Mouse (Mus musculus): ENCODE measurements around the gene Alkbh3. TPM values are rescaled to one million over a fixed set of nuclear protein-coding genes. Genes with fewer than 3 reads are reported as not detected.

Gene Alkbh3
- polyA plus RNA-seq, 1 experiment from 2014 or later: 59.0 TPM

DNA sequence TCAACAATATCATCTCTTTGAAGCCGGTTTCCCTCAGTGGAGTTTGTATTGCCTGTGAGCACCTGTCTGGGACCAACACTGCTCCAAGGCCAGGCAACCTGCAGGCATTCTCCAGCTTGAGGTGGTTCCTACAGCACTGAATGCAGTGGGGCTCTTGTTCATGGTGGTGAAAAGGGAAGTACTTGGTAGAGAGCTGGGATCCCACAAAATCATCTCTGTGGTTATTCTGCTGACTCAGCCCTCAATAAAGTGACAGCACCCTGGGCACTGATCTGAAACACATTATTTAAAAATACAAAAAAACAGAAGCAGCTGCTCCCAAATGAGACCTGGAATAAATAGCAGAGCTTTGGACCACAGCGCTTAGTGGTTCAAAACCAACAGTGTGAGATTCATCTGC is 22.2 kb downstream of the Alkbh3 start:
- peaks cover 77% of the 10 kb centered on the region for H3K36me3 ChIP-seq

GRCm38 (mm10) chr2:93982457-93983235 is 28.0 kb downstream of the Alkbh3 start:
- no peaks in the 10 kb centered on the region for H3K27me3 ChIP-seq
- H3K9me3 ChIP-seq (replicated peaks): no peaks in the 10 kb centered on the region
- 84% methylated on average over 4 of the region's 4 CpGs for WGBS
- H3K36me3 ChIP-seq: peaks cover 62% of the 10 kb centered on the region
- no peak overlapping the region for H3K4me2 ChIP-seq (replicated peaks)
- no peak overlapping the region for H3K27ac ChIP-seq
- H3K4me3 ChIP-seq: no peak overlapping the region
- no peak for ATAC-seq (ENCODE audit: low FRiP score)
- no peak overlapping the region for H3K9ac ChIP-seq
- 0 out of 2 replicates have a peak, but pooled peaks cover under 1% of the 10 kb centered on the region for H3K4me1 ChIP-seq

More for the DNA sequence above, 22.2 kb downstream of the Alkbh3 start:
- Histone ChIP-seq H3K27me3 (no peaks in the 10 kb centered on the region), H3K4me1 (peaks cover 10% of the 10 kb centered on the region; the same call in 1 of the 2 replicates), H3K27ac (no peak overlapping the region), H3K4me3 (no peak overlapping the region), H3K9me3 (replicated peaks) (no peaks in the 10 kb centered on the region), H3K9ac (no peak overlapping the region), H3K4me2 (replicated peaks) (no peak overlapping the region)
- ATAC-seq (ENCODE audit: low FRiP score): no peak
- WGBS: 91% methylated on average over 2 of the region's 2 CpGs

DNA sequence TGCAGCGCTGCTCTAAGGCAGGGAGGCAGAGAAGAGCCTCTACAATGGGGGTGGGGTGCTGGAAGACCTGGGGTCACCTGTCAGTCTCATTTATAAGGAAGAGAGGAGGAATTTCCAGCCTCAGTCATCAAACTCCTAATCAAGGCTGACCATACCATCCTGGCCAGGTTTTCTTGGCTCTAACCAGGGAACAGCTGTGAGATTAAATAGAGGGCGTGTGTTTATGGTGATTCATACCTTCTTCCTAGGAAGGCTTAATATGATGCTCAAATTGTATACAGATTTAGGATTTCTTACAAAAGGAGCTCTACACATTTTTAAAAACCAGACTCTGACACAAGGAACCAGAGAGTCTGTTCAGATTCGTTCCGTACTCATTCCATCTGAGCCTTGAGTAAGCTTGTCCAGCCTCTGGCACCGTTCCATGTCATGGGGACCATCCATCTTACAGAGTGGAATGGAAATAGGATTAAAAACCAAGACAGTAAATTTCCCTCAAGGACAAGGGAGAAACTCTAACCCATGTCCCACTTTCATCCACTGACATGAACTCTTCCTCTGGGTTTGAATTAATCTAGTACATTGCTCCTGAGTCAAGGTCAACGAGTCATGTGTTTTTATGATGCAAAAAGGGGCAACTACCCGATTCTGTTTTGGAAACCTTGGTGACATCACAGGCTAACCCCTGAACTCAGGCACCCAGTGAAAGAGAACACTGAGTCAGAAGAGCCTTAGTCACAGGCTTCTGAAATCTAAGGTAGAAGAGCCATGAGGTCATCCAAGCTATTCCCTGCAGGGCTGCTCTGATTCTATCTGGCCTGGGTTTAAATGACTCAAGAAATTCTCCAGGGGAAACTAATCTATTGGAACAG is 31.1 kb downstream of the Alkbh3 start:
- no peak overlapping the region for H3K9ac ChIP-seq
- WGBS: 92% methylated on average over 7 of the region's 7 CpGs
- no peak for ATAC-seq (ENCODE audit: low FRiP score)
- no peaks in the 10 kb centered on the region for H3K9me3 ChIP-seq (replicated peaks)
- 0 out of 2 replicates have a peak, but pooled peaks cover 1% of the 10 kb centered on the region for H3K27me3 ChIP-seq
- H3K36me3 ChIP-seq: peaks cover 46% of the 10 kb centered on the region
- H3K4me2 ChIP-seq (replicated peaks): no peak overlapping the region
- peaks cover 24% of the 10 kb centered on the region for H3K4me1 ChIP-seq
- no peak overlapping the region for H3K4me3 ChIP-seq
- no peak overlapping the region for H3K27ac ChIP-seq

DNA sequence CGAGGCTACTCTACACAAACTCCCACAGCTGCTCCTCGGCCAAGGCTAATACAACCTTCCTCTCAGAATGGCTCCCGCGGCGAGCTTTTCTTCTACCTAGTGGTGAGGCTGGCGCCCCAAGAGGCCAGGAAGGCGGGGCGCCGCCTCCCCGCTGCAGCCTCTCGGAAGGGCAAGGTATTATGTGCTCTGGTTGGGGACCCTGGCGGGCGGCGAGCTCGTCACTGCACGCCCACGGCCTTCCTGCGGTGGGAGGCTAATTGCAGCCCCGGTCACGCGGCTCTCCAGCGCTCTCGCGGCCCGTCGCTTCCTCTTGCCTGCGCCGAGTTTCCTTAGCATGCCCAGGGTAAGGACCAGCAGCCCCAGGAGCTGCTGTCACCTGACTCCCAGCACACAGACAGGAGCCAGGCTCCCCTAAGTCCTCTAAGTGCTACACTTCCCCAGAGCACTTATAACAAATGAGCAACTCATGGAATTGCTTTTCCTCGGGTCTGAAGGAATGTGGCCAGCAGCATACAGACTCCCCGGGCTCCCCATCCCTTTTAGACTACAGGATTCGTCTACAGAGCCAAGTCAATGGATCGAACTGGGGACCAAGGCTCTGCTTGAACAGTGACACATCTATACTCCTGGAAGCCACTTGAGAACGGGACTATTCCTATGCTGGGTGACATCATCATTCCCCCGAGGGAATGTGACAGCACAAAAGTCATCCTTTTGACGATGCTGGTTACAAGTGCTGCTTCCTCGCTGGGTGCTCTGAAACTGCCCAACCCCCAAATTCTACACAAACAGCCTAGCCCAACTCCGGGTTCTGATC is 34.0 kb downstream of the Alkbh3 start:
- H3K27me3 ChIP-seq: peaks cover 11% of the 10 kb centered on the region; the same call in 1 of the 2 replicates
- WGBS: 3% methylated on average over 36 of the region's 37 CpGs
- H3K4me1 ChIP-seq: peaks cover 24% of the 10 kb centered on the region
- no peaks in the 10 kb centered on the region for H3K9me3 ChIP-seq (replicated peaks)
- peak overlapping the region; percentile 64 for H3K27ac ChIP-seq
- H3K4me3 ChIP-seq: peak overlapping the region; percentile 41
- peak overlapping the region; percentile 61 for H3K9ac ChIP-seq
- ATAC-seq (ENCODE audit: low FRiP score): peak; percentile 76
- peak overlapping the region; percentile 84 for H3K4me2 ChIP-seq (replicated peaks)
- peaks cover 29% of the 10 kb centered on the region for H3K36me3 ChIP-seq

GRCm38 (mm10) chr2:93975526-93976435 is 34.8 kb downstream of the Alkbh3 start:
- Histone ChIP-seq H3K27me3 (peaks cover 11% of the 10 kb centered on the region; the same call in 1 of the 2 replicates), H3K4me1 (peaks cover 24% of the 10 kb centered on the region), H3K36me3 (peaks cover 20% of the 10 kb centered on the region), H3K27ac (peak overlapping the region; percentile 64), H3K4me2 (replicated peaks) (peak overlapping the region; percentile 84), H3K9ac (peak overlapping the region; percentile 61), H3K4me3 (peak overlapping the region; percentile 41), H3K9me3 (replicated peaks) (no peaks in the 10 kb centered on the region)
- ATAC-seq (ENCODE audit: low FRiP score): peak; percentile 38
- 14% methylated on average over 21 of the region's 21 CpGs for WGBS

GRCm38 (mm10) chr2:93975041-93975440 is 35.6 kb downstream of the Alkbh3 start:
- peaks cover 11% of the 10 kb centered on the region; the same call in 1 of the 2 replicates for H3K27me3 ChIP-seq
- H3K4me1 ChIP-seq: peaks cover 24% of the 10 kb centered on the region
- H3K9ac ChIP-seq: no peak overlapping the region
- WGBS: 41% methylated on average over 7 of the region's 7 CpGs
- peaks cover 12% of the 10 kb centered on the region for H3K36me3 ChIP-seq
- H3K27ac ChIP-seq: no peak overlapping the region
- no peaks in the 10 kb centered on the region for H3K9me3 ChIP-seq (replicated peaks)
- H3K4me2 ChIP-seq (replicated peaks): no peak overlapping the region
- no peak for ATAC-seq (ENCODE audit: low FRiP score)
- no peak overlapping the region for H3K4me3 ChIP-seq

DNA sequence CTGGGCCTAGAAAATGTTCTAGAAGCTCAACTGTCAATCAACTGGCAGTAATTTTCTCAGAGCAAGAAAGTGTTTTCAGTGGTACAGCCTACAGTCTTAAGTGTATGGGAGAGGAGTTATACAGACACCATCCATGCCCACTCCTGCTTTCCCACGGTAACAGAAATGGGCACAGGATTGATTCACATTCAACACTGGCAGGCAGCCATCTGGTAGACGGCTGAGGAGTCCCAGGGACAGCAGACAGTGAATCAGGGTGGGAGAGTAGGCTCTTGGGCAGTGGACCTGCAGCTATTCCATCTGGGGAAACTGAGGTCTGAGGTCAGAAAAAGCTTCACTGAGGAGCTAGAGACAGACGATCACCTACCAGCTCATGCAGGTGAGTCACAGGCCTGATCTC is 39.0 kb downstream of the Alkbh3 start:
- WGBS: 71% methylated on average over 3 of the region's 3 CpGs
- Histone ChIP-seq H3K9ac (no peak overlapping the region), H3K36me3 (no peaks in the 10 kb centered on the region), H3K4me2 (replicated peaks) (no peak overlapping the region), H3K9me3 (replicated peaks) (no peaks in the 10 kb centered on the region), H3K4me3 (no peak overlapping the region), H3K4me1 (peaks cover 15% of the 10 kb centered on the region), H3K27me3 (peaks cover 11% of the 10 kb centered on the region; the same call in 1 of the 2 replicates), H3K27ac (no peak overlapping the region)
- no peak for ATAC-seq (ENCODE audit: low FRiP score)

DNA sequence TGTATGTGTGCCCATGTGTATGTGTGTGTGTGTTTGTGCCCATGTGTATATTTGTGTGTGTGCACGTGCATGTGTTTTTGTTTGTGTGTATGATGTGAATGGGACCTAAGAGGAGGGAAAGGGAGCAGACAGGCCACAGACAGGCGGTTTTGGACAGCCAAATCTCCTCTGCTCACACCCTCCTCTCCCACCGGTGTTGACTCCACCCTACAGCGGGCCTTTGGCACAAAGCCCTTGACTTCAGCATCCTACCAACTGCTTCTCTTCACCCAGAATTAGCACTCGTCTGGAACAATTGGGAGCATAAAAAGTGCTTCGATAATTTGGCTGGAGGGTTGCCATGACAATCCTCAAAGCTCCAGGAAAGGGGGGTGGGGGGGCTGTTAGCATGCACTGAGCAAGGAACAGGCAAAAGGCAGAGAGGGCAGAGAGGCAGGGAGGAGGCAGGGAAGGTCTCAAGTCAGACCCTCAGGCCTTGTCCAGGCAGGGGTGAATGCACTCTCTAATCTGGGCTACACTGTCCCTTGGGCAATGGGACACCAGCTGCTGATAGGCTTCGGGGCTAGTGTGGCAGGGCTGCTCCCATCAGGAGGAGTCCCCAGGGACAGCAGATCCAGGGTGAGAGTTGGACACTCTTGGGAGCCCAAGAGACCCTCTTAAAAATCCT is 46.0 kb downstream of the Alkbh3 start:
- no peaks in the 10 kb centered on the region for H3K36me3 ChIP-seq
- H3K9ac ChIP-seq: 0 out of 2 replicates have a peak overlapping the region, but pooled peaks have one; percentile 23
- WGBS: 48% methylated on average over 7 of the region's 7 CpGs
- H3K4me1 ChIP-seq: peaks cover 11% of the 10 kb centered on the region
- no peak overlapping the region for H3K4me3 ChIP-seq
- no peaks in the 10 kb centered on the region for H3K9me3 ChIP-seq (replicated peaks)
- no peak overlapping the region for H3K27ac ChIP-seq
- H3K27me3 ChIP-seq: no peaks in the 10 kb centered on the region; the same call in 1 of the 2 replicates
- H3K4me2 ChIP-seq (replicated peaks): no peak overlapping the region
- peak; percentile 52; the same call in 1 of the 2 replicates for ATAC-seq (ENCODE audit: low FRiP score)

- Histone ChIP-seq H3K4me2 (replicated peaks) (no peak overlapping the region), H3K27ac (no peak overlapping the region), H3K9ac (no peak overlapping the region), H3K9me3 (replicated peaks) (no peaks in the 10 kb centered on the region), H3K4me1 (peaks cover 11% of the 10 kb centered on the region), H3K4me3 (no peak overlapping the region), H3K36me3 (no peaks in the 10 kb centered on the region), H3K27me3 (peaks cover 2% of the 10 kb centered on the region)
- ATAC-seq (ENCODE audit: low FRiP score): no peak
- 86% methylated on average over 1 of the region's 1 CpGs for WGBS
These were observed 46.8 kb downstream of the Alkbh3 start for GRCm38 (mm10) chr2:93963802-93964201.

- H3K4me3 ChIP-seq: no peak overlapping the region
- ATAC-seq (ENCODE audit: low FRiP score): no peak
- 77% methylated on average over 8 of the region's 8 CpGs for WGBS
These were observed 48.9 kb downstream of the Alkbh3 start for GRCm38 (mm10) chr2:93961716-93962115.

More at GRCm38 (mm10) chr2:93961716-93962115, 48.9 kb downstream of the Alkbh3 start:
- H3K36me3 ChIP-seq: no peaks in the 10 kb centered on the region
- H3K9ac ChIP-seq: no peak overlapping the region
- H3K27me3 ChIP-seq: peaks cover 22% of the 10 kb centered on the region
- no peak overlapping the region for H3K4me2 ChIP-seq (replicated peaks)
- no peaks in the 10 kb centered on the region for H3K9me3 ChIP-seq (replicated peaks)
- peaks cover 14% of the 10 kb centered on the region for H3K4me1 ChIP-seq
- H3K27ac ChIP-seq: no peak overlapping the region
